In the genomic region with DNA sequence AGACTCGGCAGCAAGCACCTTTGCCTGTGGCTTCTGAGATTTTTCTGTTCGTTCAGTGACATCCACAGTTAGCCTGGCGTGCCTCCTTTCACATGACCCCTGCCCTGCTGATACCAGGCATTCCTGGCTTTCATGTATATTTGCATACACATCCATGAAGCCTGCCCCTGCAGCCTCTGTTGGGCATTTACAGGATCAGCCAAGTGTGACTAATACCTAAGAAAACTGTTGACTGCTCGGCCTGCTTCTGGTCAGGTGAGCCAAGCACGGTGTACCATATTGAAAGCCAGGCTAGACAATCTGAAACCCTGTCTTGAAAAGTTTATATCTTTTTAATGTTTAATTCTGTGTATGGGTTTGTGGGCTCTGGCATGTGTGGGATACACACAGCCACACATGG, we compare ENCODE assay signal across 24 mouse cellular contexts. TPM values are rescaled to one million over a fixed set of nuclear protein-coding genes. Genes with fewer than 3 reads are reported as not detected.
DNase-seq lines count a peak whose midpoint lies in the region; ATAC-seq and TF ChIP-seq lines count a peak whose summit lies in the region.
"Had no signal": no experiment of that assay in that cellular context is flagged by ENCODE, and none has a peak within 500 bp of the region (broad histone marks: within the 10 kb centered on the region; RNA-seq: fewer than 3 reads in every experiment).

No protein-coding gene starts in this region.

- H3K9ac ChIP-seq in heart, adult 2 months (ENCODE audit: low read depth, low read length): no peak overlapping the region
- H3K9ac ChIP-seq in intestine, postnatal 0 days (ENCODE audit: low read depth, low read length): no peak overlapping the region
- H3K9ac ChIP-seq in intestine, embryonic 16.5 days (ENCODE audit: low read depth, low read length): no peak overlapping the region
- no peak overlapping the region for H3K9ac ChIP-seq in lung, postnatal 0 days (replicated peaks; ENCODE audit: low read depth)
- no peak overlapping the region for H3K9ac ChIP-seq in hindbrain, embryonic 14.5 days
- H3K9ac ChIP-seq: embryonic facial prominence, embryonic 13.5 days had no signal

- H3K4me2 ChIP-seq in intestine, postnatal 0 days (replicated peaks; ENCODE audit: low read depth): no peak overlapping the region
- H3K4me2 ChIP-seq in intestine, embryonic 16.5 days (ENCODE audit: low read depth, low read length): no peak overlapping the region
- H3K4me2 ChIP-seq in lung, postnatal 0 days (replicated peaks; ENCODE audit: low read depth, low read length): no peak overlapping the region
- no peak overlapping the region for H3K4me2 ChIP-seq in hindbrain, embryonic 14.5 days (replicated peaks)
- H3K4me2 ChIP-seq: embryonic facial prominence, embryonic 13.5 days; limb, embryonic 15.5 days; midbrain, embryonic 11.5 days had no signal

- TF ChIP-seq EP300 in heart, adult 2 months (IDR thresholded peaks at IDR 0.05; ENCODE audit: insufficient read depth, low read depth, low read length): no peak
- TF ChIP-seq EP300 in lung, postnatal 0 days (IDR thresholded peaks at IDR 0.05): no peak

- no peaks in the 10 kb centered on the region for H3K9me3 ChIP-seq in intestine, postnatal 0 days (ENCODE audit: control insufficient read depth)
- no peaks in the 10 kb centered on the region for H3K9me3 ChIP-seq in intestine, embryonic 16.5 days (ENCODE audit: control insufficient read depth, low read length)
- H3K9me3 ChIP-seq in lung, postnatal 0 days (ENCODE audit: low read length): no peaks in the 10 kb centered on the region
- no peaks in the 10 kb centered on the region for H3K9me3 ChIP-seq in hindbrain, embryonic 14.5 days (ENCODE audit: control insufficient read depth, low read length)
- H3K9me3 ChIP-seq: embryonic facial prominence, embryonic 13.5 days; limb, embryonic 15.5 days had no signal

- 0 out of 2 replicates have a peak, but pooled peaks have one; percentile 36 for ATAC-seq in intestine, postnatal 0 days
- no peak for ATAC-seq in intestine, embryonic 16.5 days
- ATAC-seq in lung, postnatal 0 days: no peak
- ATAC-seq in hindbrain, embryonic 14.5 days (ENCODE audit: low FRiP score): no peak
- ATAC-seq: activated CD4-positive, CD25-positive, alpha-beta regulatory T cell, adult 4 months; CD4-positive, CD25-positive, alpha-beta regulatory T cell, adult 4 months; forebrain, embryonic 14.5 days had no signal

- no peak for TF ChIP-seq CTCF in heart, adult 2 months (IDR thresholded peaks at IDR 0.05)
- no peak for TF ChIP-seq CTCF in intestine, postnatal 0 days (IDR thresholded peaks at IDR 0.05; ENCODE audit: low read depth)
- TF ChIP-seq CTCF in lung, postnatal 0 days (IDR thresholded peaks at IDR 0.05): no peak

- peak overlapping the region; percentile 61 for H3K27ac ChIP-seq in heart, adult 2 months
- peak overlapping the region; percentile 28; the same call in 1 of the 2 replicates for H3K27ac ChIP-seq in intestine, postnatal 0 days (ENCODE audit: low read depth, low read length)
- H3K27ac ChIP-seq in intestine, embryonic 16.5 days (ENCODE audit: low read length): no peak overlapping the region
- H3K27ac ChIP-seq in lung, postnatal 0 days (ENCODE audit: low read length): 0 out of 2 replicates have a peak overlapping the region, but pooled peaks have one; percentile 32
- H3K27ac ChIP-seq in hindbrain, embryonic 14.5 days: no peak overlapping the region
- H3K27ac ChIP-seq: embryonic facial prominence, embryonic 13.5 days; limb, embryonic 15.5 days had no signal

- H3K4me3 ChIP-seq in heart, adult 2 months: no peak overlapping the region
- no peak overlapping the region for H3K4me3 ChIP-seq in intestine, postnatal 0 days (ENCODE audit: low read depth, low read length)
- H3K4me3 ChIP-seq in intestine, embryonic 16.5 days (ENCODE audit: low read length): no peak overlapping the region
- H3K4me3 ChIP-seq in lung, postnatal 0 days (ENCODE audit: low read depth, low read length): no peak overlapping the region
- H3K4me3 ChIP-seq in hindbrain, embryonic 14.5 days (replicated peaks; ENCODE audit: low read length): no peak overlapping the region
- H3K4me3 ChIP-seq: embryonic facial prominence, embryonic 13.5 days; limb, embryonic 15.5 days had no signal

- no peak for TF ChIP-seq POLR2A in heart, adult 2 months (IDR thresholded peaks at IDR 0.05; ENCODE audit: insufficient read depth, low read depth, low read length)

- intact Hi-C loops in heart, adult 2 months (cut with DNase I): loop anchor here (2.0 kb wide), 1 partner anchor 32 kb away; no protein-coding TSS in a partner anchor

- H3K4me1 ChIP-seq in heart, adult 2 months (ENCODE audit: control insufficient read depth, insufficient read depth, low read length): peaks cover 8% of the 10 kb centered on the region
- H3K4me1 ChIP-seq in intestine, postnatal 0 days (replicated peaks; ENCODE audit: control insufficient read depth, insufficient read depth, low read length): peaks cover 3% of the 10 kb centered on the region; the same call in 1 of the 2 replicates
- H3K4me1 ChIP-seq in intestine, embryonic 16.5 days (ENCODE audit: control insufficient read depth, insufficient read depth, low read length): 0 out of 2 replicates have a peak, but pooled peaks cover 5% of the 10 kb centered on the region
- no peaks in the 10 kb centered on the region for H3K4me1 ChIP-seq in lung, postnatal 0 days (ENCODE audit: insufficient read depth, low read depth, low read length)
- no peaks in the 10 kb centered on the region for H3K4me1 ChIP-seq in hindbrain, embryonic 14.5 days (replicated peaks; ENCODE audit: control insufficient read depth, insufficient read depth, low read length)
- H3K4me1 ChIP-seq: embryonic facial prominence, embryonic 13.5 days; limb, embryonic 15.5 days had no signal

- DNase-seq in heart, adult 2 months: no peak
- no peak for DNase-seq in heart, postnatal 4 days
- no peak for DNase-seq in lung, postnatal 0 days (ENCODE audit: low spot score)
- DNase-seq in lung, postnatal 4 days: no peak
- no peak for DNase-seq in c-Kit-positive CD71-positive TER-119-positive erythroid progenitor cells, embryonic 14.5 days (ENCODE audit: low spot score)
- DNase-seq in hindbrain, embryonic 14.5 days (ENCODE audit: low spot score): no peak
- DNase-seq: cerebellum, adult 11-12 months; cerebellum, postnatal 14 days; gastrocnemius, postnatal 14 days; layer of hippocampus, postnatal 36 days; thymus, postnatal 36 days had no signal

- no peaks in the 10 kb centered on the region for H3K36me3 ChIP-seq in heart, adult 2 months (ENCODE audit: control insufficient read depth, insufficient read depth, low read length)
- peaks cover 41% of the 10 kb centered on the region for H3K36me3 ChIP-seq in intestine, postnatal 0 days (ENCODE audit: control insufficient read depth, insufficient read depth)
- H3K36me3 ChIP-seq in intestine, embryonic 16.5 days (ENCODE audit: control insufficient read depth, insufficient read depth, low read length): no peaks in the 10 kb centered on the region
- 0 out of 2 replicates have a peak, but pooled peaks cover 18% of the 10 kb centered on the region for H3K36me3 ChIP-seq in lung, postnatal 0 days (ENCODE audit: insufficient read depth, low read length)
- peaks cover 34% of the 10 kb centered on the region for H3K36me3 ChIP-seq in hindbrain, embryonic 14.5 days (replicated peaks; ENCODE audit: control insufficient read depth, insufficient read depth)

- H3K27me3 ChIP-seq in heart, adult 2 months (ENCODE audit: control insufficient read depth, insufficient read depth, low read length): no peaks in the 10 kb centered on the region
- no peaks in the 10 kb centered on the region for H3K27me3 ChIP-seq in intestine, postnatal 0 days (replicated peaks; ENCODE audit: control insufficient read depth, insufficient read depth, low read length)
- H3K27me3 ChIP-seq in intestine, embryonic 16.5 days (replicated peaks; ENCODE audit: control insufficient read depth, insufficient read depth, low read length): no peaks in the 10 kb centered on the region
- H3K27me3 ChIP-seq in lung, postnatal 0 days (replicated peaks; ENCODE audit: insufficient read depth, low read length): no peaks in the 10 kb centered on the region
- H3K27me3 ChIP-seq in hindbrain, embryonic 14.5 days (ENCODE audit: control insufficient read depth, insufficient read depth, low read length): no peaks in the 10 kb centered on the region
- H3K27me3 ChIP-seq: embryonic facial prominence, embryonic 13.5 days; limb, embryonic 15.5 days had no signal

- H3K79me2 ChIP-seq in heart, adult 2 months (replicated peaks; ENCODE audit: control insufficient read depth, insufficient read depth, low read length): no peaks in the 10 kb centered on the region

- 85% methylated on average over 5 of the region's 5 CpGs for WGBS in heart, adult 2 months
- 71% methylated on average over 5 of the region's 5 CpGs for WGBS in intestine, postnatal 0 days
- 88% methylated on average over 5 of the region's 5 CpGs for WGBS in intestine, embryonic 16.5 days
- 80% methylated on average over 5 of the region's 5 CpGs for whole genome bisulfite sequencing in lung, postnatal 0 days
- WGBS in hindbrain, embryonic 14.5 days: 70% methylated on average over 5 of the region's 5 CpGs

RNA-seq across cellular contexts. Expression of gene Tfip11, which starts 9.7 kb away (rescaled TPM):
- 10 to 100 TPM; 17.6 to 19.4 TPM for total RNA-seq in heart, adult 2 months (2021)
- 16.0 and 18.5 TPM in 2 replicates for polyA plus RNA-seq in heart, adult 2 months (2012; rRNA removed)
- 10 to 100 TPM; 20.3 to 20.5 TPM for total RNA-seq in heart, postnatal 4 days (2021)
- 13.6 and 14.3 TPM in 2 replicates for polyA plus RNA-seq in intestine, postnatal 0 days (2015; fragmentation: Nextera tagmentation; extraction: Ambion mirVana)
- 26.6 and 26.8 TPM in 2 replicates for polyA plus RNA-seq in intestine, embryonic 16.5 days (2015; fragmentation: Nextera tagmentation; extraction: Ambion mirVana)
- polyA plus RNA-seq in lung, postnatal 0 days (2015; fragmentation: Nextera tagmentation; extraction: Ambion mirVana): 16.0 and 16.7 TPM in 2 replicates
- 24.9 and 26.4 TPM in 2 replicates for polyA plus RNA-seq in hindbrain, embryonic 14.5 days (2014; fragmentation: Nextera tagmentation; extraction: Ambion mirVana)

RNA-seq across cellular contexts. Expression of gene Srrd, which starts 26.4 kb away (rescaled TPM):
- total RNA-seq in heart, adult 2 months (2021): 1 to 10 TPM; 6.5 to 7.3 TPM
- polyA plus RNA-seq in heart, adult 2 months (2012; rRNA removed): 23.4 and 28.4 TPM in 2 replicates
- total RNA-seq in heart, postnatal 4 days (2021): 10 to 100 TPM; 11.5 to 14.6 TPM
- 15.4 and 19.0 TPM in 2 replicates for polyA plus RNA-seq in intestine, postnatal 0 days (2015; fragmentation: Nextera tagmentation; extraction: Ambion mirVana)
- 28.5 and 30.4 TPM in 2 replicates for polyA plus RNA-seq in intestine, embryonic 16.5 days (2015; fragmentation: Nextera tagmentation; extraction: Ambion mirVana)
- polyA plus RNA-seq in lung, postnatal 0 days (2015; fragmentation: Nextera tagmentation; extraction: Ambion mirVana): 21.3 and 21.9 TPM in 2 replicates
- 60.4 and 62.5 TPM in 2 replicates for polyA plus RNA-seq in hindbrain, embryonic 14.5 days (2014; fragmentation: Nextera tagmentation; extraction: Ambion mirVana)

RNA-seq across cellular contexts. Expression of gene Hps4, which starts 26.4 kb away (rescaled TPM):
- 1 to 10 TPM; 8.0 to 8.5 TPM for total RNA-seq in heart, adult 2 months (2021)
- polyA plus RNA-seq in heart, adult 2 months (2012; rRNA removed): 15.5 and 15.9 TPM in 2 replicates
- 10 to 100 TPM; 14.4 to 15.5 TPM for total RNA-seq in heart, postnatal 4 days (2021)
- polyA plus RNA-seq in intestine, postnatal 0 days (2015; fragmentation: Nextera tagmentation; extraction: Ambion mirVana): 28.8 and 37.3 TPM in 2 replicates
- polyA plus RNA-seq in intestine, embryonic 16.5 days (2015; fragmentation: Nextera tagmentation; extraction: Ambion mirVana): 47.1 and 48.4 TPM in 2 replicates
- polyA plus RNA-seq in lung, postnatal 0 days (2015; fragmentation: Nextera tagmentation; extraction: Ambion mirVana): 19.7 and 22.1 TPM in 2 replicates
- polyA plus RNA-seq in hindbrain, embryonic 14.5 days (2014; fragmentation: Nextera tagmentation; extraction: Ambion mirVana): 32.8 and 36.0 TPM in 2 replicates

RNA-seq across cellular contexts. Expression of gene Gm6583, which starts 39.4 kb away (rescaled TPM):
- under 1 TPM in 1 of 2 experiments, not detected in 1; 0.10 TPM for total RNA-seq in heart, adult 2 months (2021)
- polyA plus RNA-seq in heart, adult 2 months (2012; rRNA removed): 0.04 TPM in 1 of 2 replicates, not detected in the other
- total RNA-seq in heart, postnatal 4 days (2021): under 1 TPM in 1 of 2 experiments, not detected in 1; 0.11 TPM
- polyA plus RNA-seq in intestine, postnatal 0 days (2015; fragmentation: Nextera tagmentation; extraction: Ambion mirVana): 0.12 TPM in 1 of 2 replicates, not detected in the other
- 0.06 and 0.22 TPM in 2 replicates for polyA plus RNA-seq in intestine, embryonic 16.5 days (2015; fragmentation: Nextera tagmentation; extraction: Ambion mirVana)
- 0.25 and 0.31 TPM in 2 replicates for polyA plus RNA-seq in lung, postnatal 0 days (2015; fragmentation: Nextera tagmentation; extraction: Ambion mirVana)
- polyA plus RNA-seq in hindbrain, embryonic 14.5 days (2014; fragmentation: Nextera tagmentation; extraction: Ambion mirVana): 0.13 and 0.14 TPM in 2 replicates
- total RNA-seq: adrenal gland, postnatal 14 days; gastrocnemius, postnatal 14 days; layer of hippocampus, adult 18-20 months; layer of hippocampus, postnatal 36 days; left cerebral cortex, postnatal 36 days had no signal
- polyA plus RNA-seq: activated CD4-positive, CD25-positive, alpha-beta regulatory T cell, adult 4 months; brain, embryonic 14.5 days; heart, embryonic 14.5 days; midbrain, embryonic 11.5 days had no signal

RNA-seq across cellular contexts. Expression of gene Tpst2, which starts 40.0 kb away (rescaled TPM):
- 10 to 100 TPM; 38.3 to 43.6 TPM for total RNA-seq in heart, adult 2 months (2021)
- 36.9 and 37.7 TPM in 2 replicates for polyA plus RNA-seq in heart, adult 2 months (2012; rRNA removed)
- 10 to 100 TPM; 44.4 to 45.6 TPM for total RNA-seq in heart, postnatal 4 days (2021)
- polyA plus RNA-seq in intestine, postnatal 0 days (2015; fragmentation: Nextera tagmentation; extraction: Ambion mirVana): 45.3 and 48.4 TPM in 2 replicates
- polyA plus RNA-seq in intestine, embryonic 16.5 days (2015; fragmentation: Nextera tagmentation; extraction: Ambion mirVana): 47.4 and 52.0 TPM in 2 replicates
- 96.8 and 106 TPM in 2 replicates for polyA plus RNA-seq in lung, postnatal 0 days (2015; fragmentation: Nextera tagmentation; extraction: Ambion mirVana)
- 29.0 and 30.4 TPM in 2 replicates for polyA plus RNA-seq in hindbrain, embryonic 14.5 days (2014; fragmentation: Nextera tagmentation; extraction: Ambion mirVana)

Comparison
In these comparisons a context has a peak if more than half of its experiments do, and no peak if none do; other contexts are left out.
1. H3K27ac ChIP-seq: peak in heart, adult 2 months (single experiment), intestine, postnatal 0 days (single experiment) and lung, postnatal 0 days (single experiment); none in intestine, embryonic 16.5 days (single experiment) and hindbrain, embryonic 14.5 days (single experiment).